Mouse (Mus musculus) G1E (cell line): ENCODE measurements around the gene Klc1. TPM values are rescaled to one million over a fixed set of nuclear protein-coding genes. Genes with fewer than 3 reads are reported as not detected.

Source experiments
- ATAC-seq: 2 replicates; pipeline ENCODE4 v1.8.0; 2016; ENCODE audit warnings: mild to moderate bottlenecking; ENCODE audit not compliant: insufficient number of reproducible peaks, poor library complexity, low FRiP score, severe bottlenecking; ENCODE audit errors: extremely low read depth
- DNase-seq: peaks from one replicate; pipeline ENCODE4 v3.0.0; 2012; ENCODE audit warnings: low spot score
- H3K27me3 ChIP-seq: 2 replicates; pipeline ENCODE4 v1.6.1; 2012; ENCODE audit warnings: mild to moderate bottlenecking, low read length, inconsistent platforms; ENCODE audit not compliant: insufficient read depth
- H3K36me3 ChIP-seq: replicated peaks from 2 replicates; pipeline ENCODE3; 2012; ENCODE audit warnings: mild to moderate bottlenecking, inconsistent platforms
- H3K4me1 ChIP-seq: 2 replicates; pipeline ENCODE4 v1.6.1; 2012; ENCODE audit warnings: low read depth, low read length, inconsistent platforms, mixed read lengths; ENCODE audit not compliant: insufficient read depth
- H3K4me3 ChIP-seq: 2 replicates; pipeline ENCODE4 v1.5.1; 2012; ENCODE audit warnings: low read depth, mild to moderate bottlenecking, inconsistent platforms, low read length, moderate library complexity, mixed read lengths
- H3K9me3 ChIP-seq: replicated peaks from 2 replicates; pipeline ENCODE4 v1.6.1; 2012; ENCODE audit warnings: inconsistent platforms
- CTCF ChIP-seq: IDR thresholded peaks from 2 replicates; pipeline ENCODE4 v1.5.1; 2012; ENCODE audit warnings: low read depth, low read length, inconsistent platforms, mixed read lengths
- GATA1 ChIP-seq: IDR thresholded peaks from 2 replicates; pipeline ENCODE4 v1.6.1; 2012; ENCODE audit warnings: borderline replicate concordance, low read length, inconsistent platforms, mixed read lengths
- GATA2 ChIP-seq: IDR thresholded peaks from 2 replicates; pipeline ENCODE4 v1.6.1; 2012; ENCODE audit warnings: low read depth, low read length, inconsistent platforms, borderline replicate concordance
- POLR2AphosphoS5 ChIP-seq: IDR thresholded peaks from 2 replicates; pipeline ENCODE4 v1.6.1; 2012; ENCODE audit warnings: low read depth, low read length, inconsistent platforms; ENCODE audit not compliant: insufficient replicate concordance
- TAL1 ChIP-seq: conservative IDR thresholded peaks from 2 replicates; pipeline ENCODE4 v1.6.1; 2012; ENCODE audit warnings: low read depth, low read length, inconsistent platforms, mixed read lengths
- polyA plus RNA-seq: library from polyadenylated mRNA; stranded (reverse); fragments of >175 nt; gene quantifications from 2 replicates; pipeline ENCODE4 v1.2.3, GENCODE M21; 2012
- total RNA-seq, 2 experiments: library from RNA; stranded (forward) in 1 of 2; stranded (reverse) in 1 of 2; fragments of 200-1000 nt in 1 of 2; fragments of >200 nt in 1 of 2; fragmentation: Nextera tagmentation in 1 of 2; gene quantifications; 2 replicates each; pipeline ENCODE4 v1.2.3; 2014 to 2017

Gene Klc1
- total and polyA plus RNA-seq, 3 experiments = 57.2 to 68.2 (median 65.0) TPM

DNA sequence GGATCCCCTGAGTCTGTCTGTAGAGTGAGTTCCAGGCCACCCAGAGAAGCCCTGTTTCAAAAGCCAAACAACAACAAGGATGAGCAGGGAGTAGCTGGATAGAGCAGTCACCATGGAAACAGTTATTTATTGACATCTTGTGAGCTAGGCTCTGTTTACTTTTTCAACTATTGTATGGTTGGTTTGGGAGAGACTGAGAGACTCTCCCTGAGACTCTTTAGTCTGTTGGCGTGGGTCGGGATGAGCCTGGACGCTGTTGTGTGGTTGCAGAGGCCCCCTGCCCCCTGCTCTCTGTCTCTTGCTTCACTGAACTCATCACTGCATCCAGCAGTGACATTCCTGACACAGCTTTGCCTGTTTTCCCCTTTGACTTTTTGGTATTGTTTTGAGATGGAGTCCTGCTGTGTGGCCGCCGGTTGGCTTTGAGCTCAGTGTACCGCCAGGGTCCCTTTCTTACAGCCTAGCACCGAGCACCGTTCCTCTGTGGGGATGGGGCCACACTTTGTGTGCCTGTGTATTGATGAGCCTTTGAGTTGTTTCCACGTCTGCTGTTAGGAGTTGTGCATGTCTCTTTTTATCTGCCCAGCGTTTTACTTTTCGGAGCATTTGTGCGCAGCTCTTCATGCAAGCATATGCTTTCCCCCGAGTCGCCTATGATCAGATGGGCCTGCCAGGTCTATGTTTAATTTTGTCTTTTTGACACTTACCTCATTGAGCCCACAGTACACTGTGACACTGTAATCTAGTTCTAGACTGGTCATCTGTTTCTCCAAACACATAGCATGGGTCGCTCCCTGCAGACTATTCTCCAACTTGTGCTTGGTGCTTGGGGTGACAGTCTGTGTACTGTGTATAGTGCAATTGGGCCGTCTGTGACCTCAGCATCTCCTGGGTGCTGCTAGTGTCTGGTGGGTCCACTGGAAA lies 7.9 kb downstream of the Klc1 start:
- no peaks in the 10 kb centered on the region for H3K27me3 ChIP-seq
- TF ChIP-seq GATA2 (no peak), CTCF (no peak), POLR2AphosphoS5 (no peak), GATA1 (no peak), TAL1 (no peak)
- peaks cover 69% of the 10 kb centered on the region for H3K4me1 ChIP-seq
- no peaks in the 10 kb centered on the region for H3K9me3 ChIP-seq
- DNase-seq (no peak), ATAC-seq (no peak)
- peaks cover 76% of the 10 kb centered on the region for H3K36me3 ChIP-seq
- H3K4me3 ChIP-seq = no peak overlapping the region

DNA sequence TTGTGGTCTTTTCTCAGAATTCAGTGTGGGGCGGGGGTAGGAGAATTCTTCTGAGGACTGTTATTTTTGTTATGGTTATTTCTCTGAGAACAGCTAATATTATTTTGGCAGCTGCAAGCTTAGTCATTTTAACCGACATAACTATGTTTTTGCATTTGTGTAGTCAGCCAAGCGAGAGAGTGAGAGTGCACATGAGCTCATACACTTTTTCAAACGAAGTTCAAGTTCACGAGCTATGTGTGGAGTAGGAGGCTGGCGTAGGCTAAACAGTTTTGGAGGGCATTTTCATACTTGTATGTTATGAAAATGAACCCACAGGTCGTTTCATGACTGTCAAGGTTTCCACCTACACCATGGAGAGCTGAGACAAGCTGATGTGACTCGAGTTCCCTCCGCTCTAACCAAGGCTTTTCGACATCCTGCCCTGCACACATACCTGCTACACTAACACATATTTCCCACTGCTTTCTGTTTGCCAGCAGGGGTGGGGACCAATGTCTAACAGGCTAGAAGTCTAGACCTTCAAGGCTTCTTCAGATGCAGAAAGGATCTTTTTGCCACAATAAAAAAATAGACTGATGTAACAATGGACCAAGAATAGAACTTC lies 9.8 kb downstream of the Klc1 start:
- ATAC-seq (no peak), DNase-seq (no peak)
- no peaks in the 10 kb centered on the region for H3K9me3 ChIP-seq
- peaks cover 52% of the 10 kb centered on the region for H3K4me1 ChIP-seq
- H3K27me3 ChIP-seq = no peaks in the 10 kb centered on the region
- peaks cover 75% of the 10 kb centered on the region for H3K36me3 ChIP-seq
- H3K4me3 ChIP-seq = no peak overlapping the region
- no peak for TF ChIP-seq GATA1
- no peak for TF ChIP-seq CTCF
- TF ChIP-seq TAL1 = no peak
- TF ChIP-seq GATA2 = no peak
- TF ChIP-seq POLR2AphosphoS5 = no peak

DNA sequence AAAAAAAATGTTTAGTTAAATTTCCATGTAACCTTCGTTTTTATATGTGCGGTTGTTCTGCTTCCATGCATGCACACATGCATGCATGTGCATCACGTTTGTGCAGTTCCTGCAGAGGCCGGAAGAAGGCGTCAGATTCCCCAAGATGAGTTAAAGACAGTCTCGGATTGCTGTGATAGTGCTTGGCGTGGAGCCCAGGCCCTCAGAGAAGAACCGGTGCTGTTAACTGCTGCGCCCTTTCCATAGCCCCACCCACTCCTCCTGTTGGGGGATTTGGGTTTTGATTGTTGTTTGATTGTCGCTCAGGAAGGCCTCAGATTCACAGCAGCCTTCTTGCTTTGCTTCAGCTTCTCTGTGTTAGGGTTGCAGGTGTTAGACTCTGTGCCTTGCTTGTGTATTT lies 10.7 kb downstream of the Klc1 start:
- DNase-seq = no peak
- no peak for ATAC-seq
- H3K27me3 ChIP-seq = no peaks in the 10 kb centered on the region
- H3K4me3 ChIP-seq = no peak overlapping the region
- H3K4me1 ChIP-seq = peaks cover 46% of the 10 kb centered on the region
- peaks cover 76% of the 10 kb centered on the region for H3K36me3 ChIP-seq
- no peaks in the 10 kb centered on the region for H3K9me3 ChIP-seq
- TF ChIP-seq GATA1 (no peak), CTCF (no peak), TAL1 (no peak), GATA2 (no peak)

DNA sequence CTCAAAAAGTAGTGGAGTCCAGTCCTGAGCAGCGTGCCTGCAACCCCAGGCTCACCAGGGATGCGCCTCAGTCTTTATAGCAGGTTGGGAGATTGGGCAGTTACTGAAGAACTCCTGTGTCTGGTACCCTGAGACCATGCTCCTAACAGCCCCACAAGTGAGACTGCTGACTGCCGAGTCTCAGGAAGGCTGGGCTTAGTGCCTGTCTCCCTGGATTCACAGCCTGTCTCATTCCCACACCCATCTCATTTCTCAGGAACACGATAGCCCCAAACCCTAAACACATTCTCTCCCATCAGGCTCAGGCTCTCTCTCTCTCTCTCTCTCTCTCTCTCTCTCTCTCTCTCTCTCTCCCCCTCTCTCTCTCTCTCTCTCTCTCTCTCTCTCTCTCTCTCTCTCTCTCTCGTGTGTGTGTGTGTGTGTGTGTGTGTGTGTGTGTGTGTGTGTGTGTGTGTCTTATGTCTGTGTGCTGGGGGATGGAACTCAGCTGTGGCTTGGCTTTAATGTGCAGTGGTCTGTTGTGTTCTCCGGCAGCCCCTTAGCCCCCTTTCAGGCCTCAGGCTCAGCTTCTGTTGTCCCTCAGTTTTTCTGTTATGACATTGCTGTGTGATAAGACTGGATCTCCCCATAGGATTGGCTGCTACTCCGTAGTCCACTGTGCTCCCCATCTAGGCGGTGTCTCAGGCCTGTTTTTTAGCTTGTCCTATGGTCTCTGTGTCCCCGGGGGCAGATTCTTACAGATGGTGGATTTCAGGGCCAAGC lies 11.3 kb downstream of the Klc1 start:
- DNase-seq (no peak), ATAC-seq (no peak)
- no peaks in the 10 kb centered on the region for H3K27me3 ChIP-seq
- peaks cover 79% of the 10 kb centered on the region for H3K36me3 ChIP-seq
- TF ChIP-seq POLR2AphosphoS5 (no peak), CTCF (no peak)
- H3K4me3 ChIP-seq = no peak overlapping the region
- no peaks in the 10 kb centered on the region for H3K9me3 ChIP-seq
- peaks cover 46% of the 10 kb centered on the region for H3K4me1 ChIP-seq

DNA sequence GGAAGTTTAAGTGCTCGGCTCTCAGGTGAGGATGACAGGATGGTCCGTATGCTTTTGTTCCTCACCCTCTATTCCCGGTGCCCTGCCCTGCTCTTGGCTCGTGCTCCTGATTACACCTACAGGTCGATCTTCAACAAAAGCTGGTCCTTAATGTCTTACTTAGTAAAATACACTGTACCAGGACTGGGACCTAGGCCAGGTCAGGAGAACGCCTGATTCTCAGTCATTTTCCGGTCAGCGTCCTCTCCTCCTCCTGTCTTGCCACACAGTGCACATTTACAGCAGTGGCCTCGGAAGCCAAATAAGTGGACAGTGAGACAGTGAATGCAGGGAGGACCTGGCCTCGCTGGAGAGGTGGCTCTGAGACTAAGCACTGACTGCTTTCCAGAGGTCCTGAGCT lies 12.0 kb downstream of the Klc1 start:
- TF ChIP-seq GATA2 = no peak
- TF ChIP-seq POLR2AphosphoS5 = no peak
- no peak for TF ChIP-seq TAL1
- TF ChIP-seq GATA1 = no peak
- TF ChIP-seq CTCF = no peak
- ATAC-seq (no peak), DNase-seq (no peak)
- peaks cover 44% of the 10 kb centered on the region for H3K4me1 ChIP-seq
- H3K4me3 ChIP-seq = no peak overlapping the region
- H3K9me3 ChIP-seq = no peaks in the 10 kb centered on the region
- peaks cover 82% of the 10 kb centered on the region for H3K36me3 ChIP-seq
- H3K27me3 ChIP-seq = no peaks in the 10 kb centered on the region

DNA sequence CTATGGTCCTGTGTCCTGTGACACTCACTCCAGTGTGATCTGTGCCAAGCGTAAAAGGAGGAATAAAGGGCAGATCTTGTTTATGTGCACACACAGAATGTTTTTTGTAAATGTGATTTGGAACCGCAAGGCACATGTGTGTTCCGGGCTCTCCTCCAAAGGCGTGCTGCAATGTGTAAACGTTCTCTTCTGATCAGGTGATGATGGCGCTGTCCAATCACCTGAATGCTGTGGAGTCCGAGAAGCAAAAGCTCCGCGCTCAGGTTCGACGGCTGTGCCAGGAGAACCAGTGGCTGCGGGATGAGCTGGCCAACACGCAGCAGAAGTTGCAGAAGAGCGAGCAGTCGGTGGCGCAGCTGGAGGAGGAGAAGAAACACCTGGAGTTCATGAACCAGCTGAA lies 15.5 kb downstream of the Klc1 start:
- ATAC-seq (no peak), DNase-seq (no peak)
- Histone ChIP-seq H3K4me3 (no peak overlapping the region), H3K4me1 (peaks cover 14% of the 10 kb centered on the region), H3K27me3 (no peaks in the 10 kb centered on the region), H3K9me3 (no peaks in the 10 kb centered on the region), H3K36me3 (peaks cover 90% of the 10 kb centered on the region)
- no peak for TF ChIP-seq CTCF
- TF ChIP-seq GATA1 = no peak
- no peak for TF ChIP-seq POLR2AphosphoS5
- TF ChIP-seq TAL1 = no peak
- no peak for TF ChIP-seq GATA2
